Mouse (Mus musculus) stomach, embryonic 15.5 days (tissue): ENCODE data around the gene Rnf144a. TPM values are rescaled to one million over a fixed set of nuclear protein-coding genes. Genes with fewer than 3 reads are reported as not detected.
"Not testable (repeated sequence)": the region's sequence is repeated elsewhere in the genome, so short reads cannot be mapped to it uniquely, and the experiment has no call there.

Experiments used
- ATAC-seq: fragments of 200-750 bp; cut with Nextera tagmentation; 2 replicates; pipeline ENCODE4 v1.8.0; 2017; ENCODE audit warnings: low read depth, moderate number of reproducible peaks, moderate TSS enrichment; ENCODE audit not compliant: insufficient read depth, low FRiP score
- H3K27ac ChIP-seq: fragments of 300-500 bp; sonication (generic); 2 replicates; pipeline ENCODE4 v1.5.1; 2015; ENCODE audit warnings: mild to moderate bottlenecking, inconsistent platforms
- H3K27me3 ChIP-seq: fragments of 300-500 bp; sonication (generic); replicated peaks from 2 replicates; pipeline ENCODE4 v1.6.1; 2015; ENCODE audit warnings: inconsistent platforms
- H3K36me3 ChIP-seq: fragments of 300-500 bp; sonication (generic); 2 replicates; pipeline ENCODE4 v1.6.1; 2015; ENCODE audit warnings: inconsistent platforms
- H3K4me1 ChIP-seq: fragments of 300-500 bp; sonication (generic); 2 replicates; pipeline ENCODE4 v1.6.1; 2015; ENCODE audit warnings: inconsistent platforms
- H3K4me2 ChIP-seq: fragments of 300-500 bp; sonication (generic); 2 replicates; pipeline ENCODE4 v1.6.1; 2015; ENCODE audit warnings: mild to moderate bottlenecking, inconsistent platforms
- H3K4me3 ChIP-seq: fragments of 300-500 bp; sonication (generic); replicated peaks from 2 replicates; pipeline ENCODE4 v1.5.1; 2015; ENCODE audit warnings: inconsistent platforms
- H3K9ac ChIP-seq: fragments of 300-500 bp; sonication (generic); 2 replicates; pipeline ENCODE4 v1.6.1; 2015; ENCODE audit warnings: inconsistent platforms
- H3K9me3 ChIP-seq: fragments of 300-500 bp; sonication (generic); 2 replicates; pipeline ENCODE4 v1.6.1; 2016; ENCODE audit warnings: inconsistent platforms
- WGBS: fragments of 180-500 bp; shearing (Covaris S2); methylation state at CpG from one replicate; pipeline ENCODE4 v1.1.7; 2015; 5-methylcytosine and 5-hydroxymethylcytosine counted together
- microRNA-seq: library from miRNA; unstranded; fragments of <30 nt; microRNA quantifications from one replicate; pipeline ENCODE4, GENCODE M21; 2016
- polyA plus RNA-seq: library from polyadenylated mRNA; unstranded; fragments of >200 nt; fragmentation: Nextera tagmentation; extraction: Ambion mirVana; gene quantifications from 2 replicates; pipeline ENCODE4 v1.2.1, GENCODE M21; 2015

Rnf144a gene
- polyA plus RNA-seq, 1 experiment from 2014 or later = 19.2 TPM

DNA sequence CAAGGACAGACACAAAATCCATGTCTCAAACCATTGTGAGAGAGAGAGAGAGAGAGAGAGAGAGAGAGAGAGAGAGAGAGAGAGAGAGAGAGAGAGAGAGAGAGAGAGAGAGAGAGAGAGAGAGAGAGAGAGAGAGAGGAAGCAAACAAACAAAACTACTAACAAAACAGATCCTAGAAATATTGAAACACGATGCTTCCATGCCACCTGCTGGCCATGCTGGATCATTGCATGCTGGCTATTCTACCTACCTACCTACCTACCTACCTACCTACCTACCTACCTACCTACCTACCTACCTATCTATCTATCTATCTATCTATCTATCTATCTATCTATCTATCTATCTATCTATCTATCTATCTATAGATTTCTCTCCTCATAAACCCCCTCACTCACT, 119.1 kb downstream of the Rnf144a start:
- H3K27ac ChIP-seq, ATAC-seq, H3K27me3 ChIP-seq, H3K36me3 ChIP-seq, H3K4me1 ChIP-seq, H3K9ac ChIP-seq, H3K4me3 ChIP-seq, H3K9me3 ChIP-seq, H3K4me2 ChIP-seq: not testable (repeated sequence)
- WGBS = 0% methylated on average over 1 of the region's 1 CpGs

DNA sequence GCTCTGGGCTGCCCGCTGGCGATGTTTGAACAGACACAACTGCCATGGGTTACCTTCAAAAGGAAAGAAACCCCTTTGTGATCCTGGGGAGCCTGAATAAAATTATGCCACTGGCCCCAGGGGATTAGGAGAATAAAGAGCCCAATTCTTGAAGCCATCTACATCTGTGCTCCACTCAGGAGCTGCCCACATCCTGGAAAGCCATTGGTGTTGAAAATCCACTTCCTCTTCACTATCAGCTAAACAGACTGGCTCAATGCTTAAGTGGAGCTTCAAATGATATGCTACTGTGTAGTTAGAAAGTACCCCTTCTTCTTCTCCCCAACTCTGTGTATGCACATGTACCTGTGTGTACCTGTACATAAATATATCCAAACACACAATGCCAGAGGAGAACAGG, 125.9 kb downstream of the Rnf144a start:
- Histone ChIP-seq H3K36me3 (no peaks in the 10 kb centered on the region), H3K4me2 (no peak overlapping the region), H3K4me1 (0 out of 2 replicates have a peak, but pooled peaks cover 2% of the 10 kb centered on the region), H3K27me3 (no peaks in the 10 kb centered on the region), H3K9ac (no peak overlapping the region), H3K4me3 (no peak overlapping the region), H3K27ac (no peak overlapping the region), H3K9me3 (no peaks in the 10 kb centered on the region)
- 76% methylated on average over 2 of the region's 2 CpGs for WGBS
- no peak for ATAC-seq

DNA sequence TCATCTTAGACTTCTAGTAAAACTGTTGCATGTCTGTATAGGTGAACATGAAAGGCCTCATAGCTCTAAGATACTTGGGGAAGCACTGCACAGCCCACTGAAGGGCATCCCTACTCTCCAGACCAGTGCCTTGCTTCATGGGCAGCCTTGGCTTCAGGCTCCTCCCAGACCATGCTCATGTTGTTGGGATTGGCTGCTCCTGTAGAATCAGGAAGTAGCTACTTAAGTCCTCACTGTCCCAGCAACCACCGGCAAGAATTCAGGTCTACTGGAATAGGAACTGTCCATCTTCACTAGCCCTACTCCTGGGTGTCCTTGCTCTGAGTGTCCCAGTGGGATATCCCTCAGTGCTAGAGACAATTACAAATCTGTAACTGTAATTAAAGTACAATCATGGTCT, 126.7 kb downstream of the Rnf144a start:
- 0 out of 2 replicates have a peak, but pooled peaks cover 2% of the 10 kb centered on the region for H3K4me1 ChIP-seq
- H3K9ac ChIP-seq = no peak overlapping the region
- no peak overlapping the region for H3K4me2 ChIP-seq
- no peak overlapping the region for H3K4me3 ChIP-seq
- no peaks in the 10 kb centered on the region for H3K36me3 ChIP-seq
- no peaks in the 10 kb centered on the region for H3K9me3 ChIP-seq
- 55% methylated on average over 1 of the region's 1 CpGs for WGBS
- no peak overlapping the region for H3K27ac ChIP-seq
- no peaks in the 10 kb centered on the region for H3K27me3 ChIP-seq
- ATAC-seq = no peak

DNA sequence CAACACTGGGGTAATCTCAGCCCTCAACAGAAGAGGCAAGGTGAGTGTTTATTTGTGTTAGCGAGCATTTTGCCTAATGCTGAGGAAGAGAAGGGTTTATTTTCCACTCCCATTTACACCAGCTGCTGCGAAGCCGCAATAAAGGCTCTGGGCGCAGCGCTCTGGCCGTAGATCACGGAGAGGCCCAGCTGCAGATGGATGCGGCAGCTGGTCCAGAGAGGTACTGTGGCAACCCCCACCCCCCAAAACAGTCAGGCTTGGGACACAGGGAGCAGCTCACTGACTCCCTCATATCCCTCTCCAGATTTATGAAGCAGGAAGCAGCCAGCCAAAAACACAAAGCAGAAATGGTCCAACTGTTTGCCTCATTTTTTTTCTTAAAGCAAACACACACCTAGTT, 129.1 kb downstream of the Rnf144a start:
- H3K36me3 ChIP-seq = no peaks in the 10 kb centered on the region
- H3K9ac ChIP-seq = no peak overlapping the region
- no peaks in the 10 kb centered on the region for H3K27me3 ChIP-seq
- H3K4me1 ChIP-seq = 0 out of 2 replicates have a peak, but pooled peaks cover 2% of the 10 kb centered on the region
- no peak overlapping the region for H3K4me2 ChIP-seq
- H3K4me3 ChIP-seq = no peak overlapping the region
- no peak for ATAC-seq
- WGBS = 47% methylated on average over 8 of the region's 8 CpGs
- H3K9me3 ChIP-seq = no peaks in the 10 kb centered on the region
- no peak overlapping the region for H3K27ac ChIP-seq

DNA sequence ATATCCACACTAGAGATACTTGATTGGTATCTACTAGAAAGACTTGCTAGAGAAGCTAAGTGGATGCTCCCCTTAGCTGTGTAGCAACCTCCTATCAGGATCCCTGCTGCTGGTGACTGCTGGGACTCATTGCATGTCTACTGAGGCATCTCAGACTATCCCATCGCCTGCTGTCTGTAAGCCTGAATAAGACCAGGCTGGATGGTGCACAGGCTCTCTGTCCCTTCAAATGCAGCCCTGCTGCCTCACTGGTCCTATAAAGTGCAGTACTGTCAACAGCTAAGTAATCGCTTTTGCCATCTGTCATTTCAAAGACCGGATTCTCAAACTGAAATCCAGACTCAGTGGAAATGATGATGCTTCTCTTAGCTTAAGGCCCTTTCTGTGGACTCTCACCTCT, 129.6 kb downstream of the Rnf144a start:
- H3K9me3 ChIP-seq = no peaks in the 10 kb centered on the region
- H3K4me2 ChIP-seq = no peak overlapping the region
- H3K4me1 ChIP-seq = 0 out of 2 replicates have a peak, but pooled peaks cover 2% of the 10 kb centered on the region
- H3K9ac ChIP-seq = no peak overlapping the region
- no peaks in the 10 kb centered on the region for H3K36me3 ChIP-seq
- no peak for ATAC-seq
- no peak overlapping the region for H3K27ac ChIP-seq
- no peaks in the 10 kb centered on the region for H3K27me3 ChIP-seq
- 65% methylated on average over 3 of the region's 3 CpGs for WGBS
- no peak overlapping the region for H3K4me3 ChIP-seq

DNA sequence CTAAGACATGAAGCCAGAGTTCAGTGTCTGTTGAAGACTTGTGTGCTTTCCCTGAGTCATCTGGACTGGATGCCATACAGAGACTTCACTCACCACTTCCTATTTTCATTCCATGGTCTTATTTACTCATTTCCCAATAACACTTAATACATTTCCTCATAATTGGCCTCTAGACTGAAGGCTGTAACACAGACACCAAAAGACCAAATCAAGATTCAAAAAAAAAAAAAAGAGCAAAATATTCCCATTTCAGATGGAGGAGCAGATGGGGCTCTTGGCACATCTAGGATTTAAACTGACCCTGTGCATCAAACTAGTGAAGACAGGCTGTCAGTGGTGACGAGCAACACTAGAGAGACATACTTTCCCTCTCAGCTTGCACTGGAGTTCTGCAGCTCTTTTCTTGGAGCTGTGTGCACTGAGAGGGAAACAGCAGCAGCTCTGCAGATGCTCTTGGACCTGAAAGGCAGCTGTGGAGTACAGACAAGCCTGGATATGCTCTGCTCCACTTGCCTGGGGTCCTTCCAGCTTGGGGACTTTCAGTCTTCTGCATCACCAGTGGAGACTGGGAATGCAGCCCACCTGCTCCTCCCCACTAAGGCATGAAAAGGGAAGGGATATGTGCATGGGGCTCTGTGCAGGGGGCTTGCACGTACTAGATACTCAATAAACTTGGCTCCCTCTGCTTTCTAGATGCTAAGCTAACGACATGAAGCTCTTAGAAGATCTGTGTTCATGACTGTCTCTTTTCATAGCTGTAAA, 134.2 kb downstream of the Rnf144a start:
- Histone ChIP-seq H3K9ac (no peak overlapping the region), H3K36me3 (no peaks in the 10 kb centered on the region), H3K27ac (no peak overlapping the region), H3K9me3 (no peaks in the 10 kb centered on the region), H3K27me3 (no peaks in the 10 kb centered on the region), H3K4me2 (no peak overlapping the region), H3K4me3 (no peak overlapping the region), H3K4me1 (0 out of 2 replicates have a peak, but pooled peaks cover 7% of the 10 kb centered on the region)
- WGBS = 61% methylated on average over 3 of the region's 3 CpGs
- ATAC-seq = no peak

DNA sequence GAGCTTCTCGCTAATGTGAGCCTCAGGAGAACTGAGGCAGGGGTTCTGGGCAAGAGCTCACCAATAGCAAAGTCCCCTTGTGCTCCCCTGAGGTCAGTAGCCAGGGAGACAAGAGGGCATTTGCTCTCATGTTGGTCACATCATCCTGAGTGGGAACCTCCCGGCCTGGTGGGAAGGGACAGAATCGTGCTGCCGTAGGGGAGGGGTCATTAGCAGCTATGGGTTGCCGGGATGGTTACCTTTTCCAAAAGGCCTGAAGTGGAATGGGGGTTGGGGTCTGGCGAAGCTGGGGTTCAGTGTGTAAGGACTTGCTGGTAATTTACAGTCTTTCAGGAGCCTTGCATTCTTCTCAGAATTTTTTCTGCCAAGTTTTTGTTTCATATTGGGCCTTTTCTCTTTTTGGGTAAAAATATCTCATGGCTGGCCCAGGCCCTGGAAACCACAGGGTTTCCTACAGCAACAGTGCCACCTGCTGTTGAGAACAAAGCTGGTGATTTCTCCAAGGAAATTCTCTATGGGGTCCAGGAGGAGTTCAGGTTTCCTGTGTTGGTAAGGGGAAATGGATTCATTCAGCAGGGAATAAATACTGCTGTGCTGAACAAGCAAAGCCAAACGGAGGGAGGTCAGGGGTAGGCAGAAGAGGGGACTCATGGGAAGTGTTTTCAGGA, 137.9 kb downstream of the Rnf144a start:
- Histone ChIP-seq H3K4me2 (no peak overlapping the region), H3K4me3 (no peak overlapping the region), H3K27me3 (no peaks in the 10 kb centered on the region), H3K36me3 (no peaks in the 10 kb centered on the region), H3K9ac (no peak overlapping the region), H3K27ac (no peak overlapping the region; the same call in 1 of the 2 replicates), H3K4me1 (0 out of 2 replicates have a peak, but pooled peaks cover 5% of the 10 kb centered on the region), H3K9me3 (no peaks in the 10 kb centered on the region)
- ATAC-seq = no peak
- 43% methylated on average over 7 of the region's 7 CpGs for WGBS

DNA sequence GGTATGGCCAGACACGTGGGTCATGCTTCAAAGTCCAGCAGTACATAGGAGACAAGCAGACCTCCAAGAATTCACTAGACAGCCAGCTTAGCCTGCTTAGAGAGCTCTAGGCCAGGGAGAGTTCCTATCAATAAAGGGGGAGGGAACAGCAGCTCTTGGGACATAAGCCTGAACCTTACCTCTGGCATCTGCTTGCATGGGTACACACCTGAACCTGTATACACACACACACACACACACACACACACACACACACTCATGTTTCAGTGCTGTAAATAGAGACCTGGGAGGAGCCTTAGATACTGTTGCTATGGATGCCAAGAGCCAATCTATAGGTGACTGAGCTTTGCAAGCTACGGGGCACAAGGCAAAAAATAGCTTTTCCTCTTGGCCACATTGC, 138.5 kb downstream of the Rnf144a start:
- WGBS = 57% methylated on average over 2 of the region's 2 CpGs
- H3K27ac ChIP-seq = no peak overlapping the region; the same call in 1 of the 2 replicates
- no peaks in the 10 kb centered on the region for H3K9me3 ChIP-seq
- no peaks in the 10 kb centered on the region for H3K36me3 ChIP-seq
- no peak overlapping the region for H3K4me2 ChIP-seq
- ATAC-seq = no peak
- no peak overlapping the region for H3K4me3 ChIP-seq
- 0 out of 2 replicates have a peak, but pooled peaks cover 5% of the 10 kb centered on the region for H3K4me1 ChIP-seq
- H3K27me3 ChIP-seq = no peaks in the 10 kb centered on the region
- no peak overlapping the region for H3K9ac ChIP-seq

Small RNAs within 50 kb of the gene (microRNA-seq; reads per million reads assigned to microRNA genes)
- 3.3 reads per million, percentile 13 among the genes with 10 or more reads in this experiment for gene Mir6538

Other genes starting within 250 kb of the Rnf144a start
- gene Rsad2, start 41.2 kb upstream of the Rnf144a start, polyA plus RNA-seq = 1.5 and 1.6 TPM in 2 replicates
- gene Cmpk2, start 54.0 kb upstream of the Rnf144a start, polyA plus RNA-seq = 6.2 and 6.7 TPM in 2 replicates